ENCODE assay signal across 23 mouse cellular contexts in the genomic region with DNA sequence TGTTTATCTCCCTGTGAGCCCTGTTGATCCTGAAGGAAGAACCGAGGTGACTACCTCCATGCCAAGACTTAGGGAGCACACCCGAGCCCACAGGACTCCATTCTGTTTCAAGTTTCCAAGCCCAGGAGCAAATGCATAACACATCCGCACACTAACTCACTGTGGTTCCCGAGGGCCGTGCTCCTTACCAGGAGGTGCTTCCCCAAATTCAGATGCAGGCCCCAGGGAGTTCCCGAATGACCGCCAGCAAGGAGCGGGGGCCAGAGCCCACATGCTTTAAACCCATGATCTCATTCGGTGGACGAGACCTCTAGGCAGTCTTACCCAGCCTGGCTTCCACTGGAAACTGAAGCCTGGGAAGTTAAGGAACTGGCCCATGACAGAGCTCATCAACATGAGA. TPM values are rescaled to one million over a fixed set of nuclear protein-coding genes. Genes with fewer than 3 reads are reported as not detected.
DNase-seq lines count a peak whose midpoint lies in the region; ATAC-seq and TF ChIP-seq lines count a peak whose summit lies in the region.
"Had no signal": no experiment of that assay in that cellular context is flagged by ENCODE, and none has a peak within 500 bp of the region (broad histone marks: within the 10 kb centered on the region; RNA-seq: fewer than 3 reads in every experiment).

No protein-coding gene starts in this region.

- H3K27ac ChIP-seq in gastrocnemius, adult 2 months: peak overlapping the region; percentile 70
- 0 out of 2 replicates have a peak overlapping the region, but pooled peaks have one; percentile 67 for H3K27ac ChIP-seq in kidney, embryonic 15.5 days
- peak overlapping the region; percentile 27; the same call in 1 of the 2 replicates for H3K27ac ChIP-seq in limb, embryonic 10.5 days
- no peak overlapping the region for H3K27ac ChIP-seq in midbrain, embryonic 13.5 days
- H3K27ac ChIP-seq: heart, embryonic 15.5 days had no signal

- no peaks in the 10 kb centered on the region for H3K27me3 ChIP-seq in kidney, embryonic 15.5 days
- H3K27me3 ChIP-seq in limb, embryonic 10.5 days (ENCODE audit: low read depth, poor library complexity, severe bottlenecking): peaks cover 67% of the 10 kb centered on the region
- no peaks in the 10 kb centered on the region for H3K27me3 ChIP-seq in midbrain, embryonic 13.5 days
- H3K27me3 ChIP-seq: embryonic facial prominence, embryonic 15.5 days; heart, embryonic 15.5 days; Patski had no signal

- peaks cover 42% of the 10 kb centered on the region for H3K4me1 ChIP-seq in kidney, embryonic 15.5 days
- peaks cover 76% of the 10 kb centered on the region for H3K4me1 ChIP-seq in limb, embryonic 10.5 days
- H3K4me1 ChIP-seq in midbrain, embryonic 13.5 days (replicated peaks): peaks cover 39% of the 10 kb centered on the region

- no peak for TF ChIP-seq CTCF in gastrocnemius, adult 2 months (IDR thresholded peaks at IDR 0.05)

- WGBS in kidney, embryonic 15.5 days: 44% methylated on average over 10 of the region's 10 CpGs
- 69% methylated on average over 10 of the region's 10 CpGs for WGBS in limb, embryonic 10.5 days
- 77% methylated on average over 10 of the region's 10 CpGs for WGBS in midbrain, embryonic 13.5 days

- no peak overlapping the region for H3K9ac ChIP-seq in kidney, embryonic 15.5 days
- no peak overlapping the region for H3K9ac ChIP-seq in midbrain, embryonic 13.5 days (replicated peaks)
- H3K9ac ChIP-seq: embryonic facial prominence, embryonic 15.5 days; heart, embryonic 15.5 days had no signal

- intact Hi-C loops in gastrocnemius, adult 2 months (cut with DNase I): no loop called here

- peaks cover 4% of the 10 kb centered on the region; the same call in 1 of the 2 replicates for H3K36me3 ChIP-seq in kidney, embryonic 15.5 days
- no peaks in the 10 kb centered on the region for H3K36me3 ChIP-seq in limb, embryonic 10.5 days
- H3K36me3 ChIP-seq in midbrain, embryonic 13.5 days: 0 out of 2 replicates have a peak, but pooled peaks cover 6% of the 10 kb centered on the region

- H3K4me3 ChIP-seq in gastrocnemius, adult 2 months: peak overlapping the region; percentile 39
- H3K4me3 ChIP-seq in kidney, embryonic 15.5 days (replicated peaks): no peak overlapping the region
- H3K4me3 ChIP-seq in limb, embryonic 10.5 days: no peak overlapping the region
- H3K4me3 ChIP-seq in midbrain, embryonic 13.5 days (replicated peaks): no peak overlapping the region
- H3K4me3 ChIP-seq: embryonic facial prominence, embryonic 15.5 days; erythroblast, embryonic 14.5 days; heart, embryonic 15.5 days had no signal

- H3K9me3 ChIP-seq in kidney, embryonic 15.5 days (replicated peaks): no peaks in the 10 kb centered on the region
- no peaks in the 10 kb centered on the region for H3K9me3 ChIP-seq in limb, embryonic 10.5 days (replicated peaks)
- no peaks in the 10 kb centered on the region for H3K9me3 ChIP-seq in midbrain, embryonic 13.5 days
- H3K9me3 ChIP-seq: embryonic facial prominence, embryonic 15.5 days; heart, embryonic 15.5 days had no signal

- DNase-seq in adrenal gland, postnatal 14 days: peak; percentile 2
- DNase-seq in adrenal gland, adult 18-20 months (ENCODE audit: low spot score in 2 of 2): no peak
- DNase-seq in gastrocnemius, adult 2 months: peak; percentile 69
- no peak for DNase-seq in gastrocnemius, postnatal 10 days
- no peak for DNase-seq in kidney, postnatal 25 days
- no peak for DNase-seq in limb, embryonic 10.5 days (ENCODE audit: low spot score)
- DNase-seq: adrenal gland, adult 2 months; adrenal gland, postnatal 36 days; cerebellum, adult 9-10 months; cerebellum, postnatal 36 days; heart, postnatal 14 days; kidney, adult 8-10 months had no signal

- H3K4me2 ChIP-seq in kidney, embryonic 15.5 days: no peak overlapping the region
- H3K4me2 ChIP-seq in midbrain, embryonic 13.5 days (replicated peaks): no peak overlapping the region
- H3K4me2 ChIP-seq: embryonic facial prominence, embryonic 15.5 days; heart, embryonic 15.5 days had no signal

- no peak for ATAC-seq in kidney, embryonic 15.5 days (replicated peaks; ENCODE audit: low FRiP score)
- ATAC-seq in midbrain, embryonic 13.5 days: no peak
- ATAC-seq: activated CD4-positive, CD25-positive, alpha-beta regulatory T cell, adult 4 months; forebrain, embryonic 16.5 days; hindbrain, embryonic 16.5 days; inflammation-experienced regulatory T-cells, adult 6 months; intestine, postnatal 0 days; Patski had no signal

RNA-seq across cellular contexts. Expression of a gene that starts 41.8 kb away (rescaled TPM):
- 78.2 and 90.1 TPM in 2 replicates for total RNA-seq in adrenal gland, postnatal 14 days (2021)
- total RNA-seq in adrenal gland, adult 18-20 months (2021): 10 to 100 TPM; 65.3 to 98.1 TPM
- total RNA-seq in gastrocnemius, adult 2 months (2021): 10 to 100 TPM; 39.6 to 41.5 TPM
- total RNA-seq in gastrocnemius, postnatal 10 days (2021): 10 to 100 TPM; 41.0 to 52.8 TPM
- polyA plus RNA-seq in kidney, embryonic 15.5 days (2015; fragmentation: Nextera tagmentation; extraction: Ambion mirVana): 109 and 122 TPM in 2 replicates
- polyA plus RNA-seq in limb, embryonic 10.5 days (2016; fragmentation: Nextera tagmentation; extraction: Ambion mirVana): 70.0 and 79.1 TPM in 2 replicates
- polyA plus RNA-seq in midbrain, embryonic 13.5 days (2015; fragmentation: Nextera tagmentation; extraction: Ambion mirVana): 57.6 and 69.1 TPM in 2 replicates

Comparison
In these comparisons a context has a peak if more than half of its experiments do, and no peak if none do; other contexts are left out.
1. DNase-seq: peak in adrenal gland, postnatal 14 days (single experiment) and gastrocnemius, adult 2 months (single experiment); none in adrenal gland, adult 18-20 months (0 of 2), gastrocnemius, postnatal 10 days (single experiment), kidney, postnatal 25 days (0 of 2) and limb, embryonic 10.5 days (single experiment).